Mouse (Mus musculus) adipocyte (in vitro differentiated cells): ENCODE results near the gene Vmn2r101.

Source experiments
- DNase-seq: peaks from one replicate; pipeline ENCODE4 v3.0.0-alpha.2; 2016; ENCODE audit warnings: low spot score

Gene Vmn2r101

DNA sequence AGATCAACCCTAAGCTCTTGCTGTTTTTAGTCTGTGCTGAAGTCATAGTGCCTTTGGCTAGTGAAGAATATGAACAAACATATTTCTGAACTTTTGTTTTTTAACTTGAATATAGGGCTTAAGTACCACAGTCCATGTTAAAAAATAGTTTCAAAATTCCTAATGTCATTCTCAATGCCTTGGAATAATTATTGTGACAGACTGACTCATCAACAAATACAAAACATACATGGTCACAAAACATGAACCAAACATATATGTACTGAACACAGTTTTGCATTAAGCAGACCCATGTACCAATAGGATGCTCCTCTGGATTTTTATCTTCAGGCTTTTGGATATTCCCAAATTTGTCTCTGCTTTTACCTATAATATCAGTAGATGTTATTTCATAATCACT is at the start of gene Vmn2r101:
Gene Vmn2r101 (plus strand): TSS at position 301 of the 400 bp plus-strand sequence.
- DNase-seq = no peak

DNA sequence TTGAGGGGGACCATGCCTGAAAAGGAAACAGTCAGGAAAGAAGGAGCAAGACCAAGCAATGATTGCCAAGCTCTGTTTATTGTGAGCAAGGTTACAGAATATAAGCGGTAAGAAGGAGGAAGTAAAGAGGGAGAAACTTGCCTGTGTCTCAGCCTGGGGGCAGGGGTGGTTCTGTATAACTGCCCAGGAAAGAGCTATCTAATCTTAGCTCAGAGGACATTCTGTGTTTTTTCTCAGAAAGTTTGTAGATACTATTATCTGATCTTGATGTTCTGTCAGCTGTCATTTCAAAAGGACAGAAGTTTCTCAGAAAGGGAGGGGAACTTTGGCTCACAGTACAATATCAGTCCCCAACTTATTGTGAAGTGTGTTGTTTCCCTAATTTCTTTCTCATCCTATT is 52.3 kb downstream of the Vmn2r101 start:
- DNase-seq = no peak

DNA sequence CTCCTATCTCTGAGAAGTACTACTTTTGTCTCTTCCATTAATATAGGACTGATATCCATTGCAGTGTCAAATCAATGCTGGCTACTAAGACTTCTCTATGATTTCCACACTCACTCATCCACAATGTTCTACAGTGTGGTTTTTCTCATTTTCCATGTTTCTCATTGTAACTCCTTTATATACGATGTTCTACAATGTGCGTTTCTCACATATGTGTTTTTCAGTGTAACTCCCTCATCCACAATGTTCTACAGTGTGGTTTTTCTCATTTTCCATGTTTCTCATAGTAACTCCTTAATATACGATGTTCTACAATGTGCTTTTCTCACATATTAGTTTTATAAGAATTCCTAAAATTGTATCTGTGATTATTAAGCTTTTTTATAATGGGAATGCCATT is 81.4 kb downstream of the Vmn2r101 start:
- DNase-seq = no peak

DNA sequence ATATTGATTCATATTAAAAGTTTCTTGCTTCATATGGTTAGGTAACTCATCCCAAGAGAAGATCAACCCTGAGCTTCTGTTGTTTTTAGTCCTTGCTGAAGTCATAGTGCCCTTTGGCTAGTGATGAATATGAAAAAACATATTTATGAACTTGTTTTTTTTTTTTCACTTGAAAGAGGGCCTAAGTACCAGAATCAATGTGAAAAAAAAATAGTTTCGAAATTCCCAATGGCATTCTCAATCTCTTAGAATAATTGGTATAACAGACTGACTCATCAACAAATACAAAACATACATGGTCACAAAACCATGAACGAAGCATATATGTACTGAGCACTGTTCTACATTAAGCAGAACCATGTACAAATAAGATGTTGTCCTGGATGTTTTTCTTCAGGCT is 83.0 kb downstream of the Vmn2r101 start, which contains the start of gene Vmn2r102:
Gene Vmn2r102 (plus strand): TSS at position 301 of the 400 bp plus-strand sequence.
- DNase-seq = no peak
